10 mouse cellular contexts compared by ENCODE assay signal in the genomic region with DNA sequence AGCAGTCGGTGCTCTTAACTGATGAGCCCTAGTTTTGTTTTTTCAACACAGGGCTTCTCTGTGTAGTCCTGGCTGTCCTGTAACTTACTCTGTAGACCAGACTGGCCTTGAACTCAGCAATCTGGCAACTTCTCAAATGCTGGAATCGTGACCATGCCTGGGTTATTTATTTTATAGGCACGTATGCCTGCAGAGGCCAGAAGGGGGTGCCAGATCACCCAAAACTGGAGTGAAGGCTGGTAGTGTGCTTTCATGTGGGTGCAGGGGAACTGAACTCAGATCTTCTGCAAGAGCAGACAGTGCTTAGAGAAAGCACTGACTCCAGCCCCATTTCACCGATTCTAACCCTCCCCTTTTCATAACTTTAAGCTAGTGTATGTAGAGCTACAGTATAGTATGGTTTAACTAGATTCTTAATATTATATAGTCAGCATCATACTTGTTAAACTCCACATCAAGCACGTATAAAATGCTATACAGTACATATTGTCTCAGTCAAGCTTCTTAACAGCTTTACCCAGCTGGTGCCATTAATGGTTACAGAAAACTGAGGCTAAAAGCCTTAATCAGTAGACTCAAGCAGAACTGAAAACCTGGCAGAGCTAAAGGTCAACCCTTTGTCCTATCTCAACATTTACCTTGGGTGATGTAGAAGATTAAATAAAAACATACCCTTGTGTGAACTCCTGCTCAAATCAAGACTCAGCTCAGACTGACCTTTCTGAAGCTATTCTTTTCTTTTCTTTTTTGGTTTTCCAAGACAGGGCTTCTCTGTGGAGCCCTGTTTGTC. TPM values are rescaled to one million over a fixed set of nuclear protein-coding genes. Genes with fewer than 3 reads are reported as not detected.
A peak's percentile ranks its signal among the peaks of the same experiment; 100 is the strongest.
DNase-seq lines count a peak whose midpoint lies in the region; ATAC-seq lines count a peak whose summit lies in the region.
"Had no signal": no experiment of that assay in that cellular context is flagged by ENCODE, and none has a peak within 500 bp of the region (broad histone marks: within the 10 kb centered on the region; RNA-seq: fewer than 3 reads in every experiment).

No protein-coding gene starts in this region.

- H3K4me3 ChIP-seq in forebrain, embryonic 10.5 days, result no peak overlapping the region
- no peak overlapping the region for H3K4me3 ChIP-seq in forebrain, embryonic 11.5 days (ENCODE audit: low read depth, low read length)

- no peak for ATAC-seq in forebrain, embryonic 11.5 days (replicated peaks; ENCODE audit: low FRiP score)
- ATAC-seq in megakaryocyte progenitor cell, adult 5-6 weeks (replicated peaks; ENCODE audit: poor library complexity), result peak; percentile 69

- peak; percentile 23 for DNase-seq in forebrain, embryonic 10.5 days (ENCODE audit: extremely low spot score, low spot score)
- no peak for DNase-seq in forebrain, embryonic 11.5 days (ENCODE audit: low spot score)
- peak; percentile 82 for DNase-seq in 3T3-L1 (ENCODE audit: low read depth, low spot score)
- peak; percentile 59 to 71 for DNase-seq in adrenal gland, adult 18-20 months (ENCODE audit: low spot score in 2 of 2)
- peak; percentile 47 for DNase-seq in embryo, embryonic 11 days
- peak; percentile 40 to 58 for DNase-seq in kidney, postnatal 4 days
- DNase-seq in testis, postnatal 10 days (ENCODE audit: low spot score), result peak; percentile 68

- 83% methylated on average over 5 of the region's 5 CpGs for WGBS in forebrain, embryonic 10.5 days
- 75% methylated on average over 5 of the region's 5 CpGs for WGBS in forebrain, embryonic 11.5 days

- H3K27me3 ChIP-seq in forebrain, embryonic 10.5 days (ENCODE audit: poor library complexity, severe bottlenecking), result no peaks in the 10 kb centered on the region
- H3K27me3 ChIP-seq in forebrain, embryonic 11.5 days (ENCODE audit: control insufficient read depth, insufficient read depth, low read length), result no peaks in the 10 kb centered on the region
- H3K27me3 ChIP-seq: neural tube, embryonic 13.5 days had no signal

- H3K9ac ChIP-seq in forebrain, embryonic 11.5 days (ENCODE audit: low read length), result no peak overlapping the region
- H3K9ac ChIP-seq: heart, embryonic 15.5 days had no signal

- H3K36me3 ChIP-seq in forebrain, embryonic 10.5 days (replicated peaks), result peaks cover 6% of the 10 kb centered on the region
- H3K36me3 ChIP-seq in forebrain, embryonic 11.5 days (ENCODE audit: control insufficient read depth, insufficient read depth, low read length), result no peaks in the 10 kb centered on the region
- H3K36me3 ChIP-seq: neural tube, embryonic 13.5 days had no signal

- peaks cover 24% of the 10 kb centered on the region for H3K4me1 ChIP-seq in forebrain, embryonic 10.5 days
- H3K4me1 ChIP-seq in forebrain, embryonic 11.5 days (replicated peaks; ENCODE audit: control insufficient read depth, insufficient read depth, low read length), result no peaks in the 10 kb centered on the region; the same call in 1 of the 2 replicates

- H3K4me2 ChIP-seq in forebrain, embryonic 11.5 days (ENCODE audit: low read depth, low read length, severe bottlenecking), result no peak overlapping the region

- no peaks in the 10 kb centered on the region for H3K9me3 ChIP-seq in forebrain, embryonic 10.5 days
- no peaks in the 10 kb centered on the region for H3K9me3 ChIP-seq in forebrain, embryonic 11.5 days (ENCODE audit: control insufficient read depth, low read length)
- H3K9me3 ChIP-seq: heart, embryonic 15.5 days; neural tube, embryonic 13.5 days had no signal

- H3K27ac ChIP-seq in forebrain, embryonic 10.5 days, result no peak overlapping the region
- H3K27ac ChIP-seq in forebrain, embryonic 11.5 days (ENCODE audit: low read depth, low read length), result no peak overlapping the region
- H3K27ac ChIP-seq: heart, embryonic 15.5 days had no signal

RNA-seq across cellular contexts. Expression of gene Tmco1, which starts 1.5 kb away (rescaled TPM):
- 73.4 and 77.1 TPM in 2 replicates for polyA plus RNA-seq in forebrain, embryonic 10.5 days (2016; fragmentation: Nextera tagmentation; extraction: Ambion mirVana)
- polyA plus RNA-seq in forebrain, embryonic 11.5 days (2014; fragmentation: Nextera tagmentation; extraction: Ambion mirVana), result 75.2 and 78.5 TPM in 2 replicates
- 100 to 1,000 TPM; 132 to 149 TPM for total RNA-seq in adrenal gland, adult 18-20 months (2021)
- total RNA-seq in megakaryocyte progenitor cell, adult 5-6 weeks (2015), result 168 and 183 TPM in 2 replicates
- total RNA-seq in megakaryocyte progenitor cell, adult 5-6 weeks (2017), result 176 and 178 TPM in 2 replicates

RNA-seq across cellular contexts. Expression of gene Uck2, which starts 21.5 kb away (rescaled TPM):
- 135 TPM in 2 replicates for polyA plus RNA-seq in forebrain, embryonic 10.5 days (2016; fragmentation: Nextera tagmentation; extraction: Ambion mirVana)
- polyA plus RNA-seq in forebrain, embryonic 11.5 days (2014; fragmentation: Nextera tagmentation; extraction: Ambion mirVana), result 125 and 140 TPM in 2 replicates
- 10 to 100 TPM; 57.8 to 76.8 TPM for total RNA-seq in adrenal gland, adult 18-20 months (2021)
- 228 and 234 TPM in 2 replicates for total RNA-seq in megakaryocyte progenitor cell, adult 5-6 weeks (2015)
- 234 and 288 TPM in 2 replicates for total RNA-seq in megakaryocyte progenitor cell, adult 5-6 weeks (2017)

RNA-seq across cellular contexts. Expression of gene Aldh9a1, which starts 43.1 kb away (rescaled TPM):
- 52.5 and 53.6 TPM in 2 replicates for polyA plus RNA-seq in forebrain, embryonic 10.5 days (2016; fragmentation: Nextera tagmentation; extraction: Ambion mirVana)
- polyA plus RNA-seq in forebrain, embryonic 11.5 days (2014; fragmentation: Nextera tagmentation; extraction: Ambion mirVana), result 38.3 and 41.4 TPM in 2 replicates
- 10 to 100 TPM; 70.5 to 94.4 TPM for total RNA-seq in adrenal gland, adult 18-20 months (2021)
- total RNA-seq in megakaryocyte progenitor cell, adult 5-6 weeks (2015), result 43.1 and 45.0 TPM in 2 replicates
- 36.3 and 46.6 TPM in 2 replicates for total RNA-seq in megakaryocyte progenitor cell, adult 5-6 weeks (2017)
